Mouse (Mus musculus) urinary bladder, adult 18-20 months (tissue): ENCODE measurements around the gene Gba.
"Not testable (repeated sequence)": the region's sequence is repeated elsewhere in the genome, so short reads cannot be mapped to it uniquely, and the experiment has no call there.

Source experiments
- DNase-seq, 2 experiments: peaks; one replicate each; pipeline ENCODE4 v3.0.0; 2022; ENCODE audit warnings: low spot score in 2 of 2, mixed read lengths in 2 of 2

Gene Gba

GRCm38 (mm10) chr3:89214681-89215411 lies 12.1 kb downstream of the Gba start, which contains the start of gene Thbs3:
Gene Thbs3, plus strand, starts transcription at chr3:89215180.
- no peak for DNase-seq

GRCm38 (mm10) chr3:89215853-89216252 lies 13.1 kb downstream of the Gba start:
- DNase-seq, result peak; percentile 65 to 75

- not testable (repeated sequence) for DNase-seq
Measured at GRCm38 (mm10) chr3:89216407-89216806, 13.7 kb downstream of the Gba start.

- DNase-seq, result no peak
Measured at GRCm38 (mm10) chr3:89218271-89218670, 15.5 kb downstream of the Gba start.

- no peak for DNase-seq
Measured at GRCm38 (mm10) chr3:89219546-89219945, 16.8 kb downstream of the Gba start.

GRCm38 (mm10) chr3:89221167-89221566 lies 18.4 kb downstream of the Gba start:
- DNase-seq, result no peak

- no peak for DNase-seq
Measured at GRCm38 (mm10) chr3:89224796-89225195, 22.1 kb downstream of the Gba start.

- DNase-seq, result no peak
Measured at GRCm38 (mm10) chr3:89225321-89225815, 22.6 kb downstream of the Gba start.

GRCm38 (mm10) chr3:89225918-89226317 lies 23.2 kb downstream of the Gba start:
- DNase-seq, result no peak

GRCm38 (mm10) chr3:89226361-89226760 lies 23.6 kb downstream of the Gba start:
- DNase-seq, result no peak

- DNase-seq, result no peak
Measured at GRCm38 (mm10) chr3:89226900-89227299, 24.2 kb downstream of the Gba start, which contains the start of gene Mtx1. Gene Mtx1, minus strand, starts transcription at chr3:89227088.

- peak in 1 of 2 experiments; percentile 84 for DNase-seq
Measured at GRCm38 (mm10) chr3:89227307-89228179, 24.8 kb downstream of the Gba start.

- peak; percentile 75 to 89 for DNase-seq
Measured at GRCm38 (mm10) chr3:89228180-89228549, 25.4 kb downstream of the Gba start.

GRCm38 (mm10) chr3:89228836-89229235 lies 26.1 kb downstream of the Gba start, which contains the start of gene Muc1:
Gene Muc1, plus strand, starts transcription at chr3:89229057.
- DNase-seq, result no peak

- DNase-seq, result no peak
Measured at GRCm38 (mm10) chr3:89229276-89229675, 26.5 kb downstream of the Gba start.

GRCm38 (mm10) chr3:89230561-89230960 lies 27.8 kb downstream of the Gba start:
- DNase-seq, result no peak

GRCm38 (mm10) chr3:89231345-89231744 lies 28.6 kb downstream of the Gba start:
- no peak for DNase-seq

GRCm38 (mm10) chr3:89231772-89232275 lies 29.1 kb downstream of the Gba start:
- DNase-seq, result no peak

GRCm38 (mm10) chr3:89232614-89233013 lies 29.9 kb downstream of the Gba start:
- DNase-seq, result no peak

GRCm38 (mm10) chr3:89233562-89234110 lies 30.9 kb downstream of the Gba start:
- no peak for DNase-seq

- DNase-seq, result no peak
Measured at GRCm38 (mm10) chr3:89236516-89236915, 33.8 kb downstream of the Gba start.

- no peak for DNase-seq
Measured at GRCm38 (mm10) chr3:89237682-89238081, 35.0 kb downstream of the Gba start.
